Mouse (Mus musculus) MEL (cell line): ENCODE measurements around the gene Vwa8. TPM values are rescaled to one million over a fixed set of nuclear protein-coding genes. Genes with fewer than 3 reads are reported as not detected.

ENCODE experiments used
- DNase-seq: peaks from one replicate; pipeline ENCODE4 v3.0.0; 2011; ENCODE audit warnings: low read depth, low spot score
- H3K27ac ChIP-seq: 2 replicates; pipeline ENCODE4 v1.5.1; 2012; ENCODE audit warnings: low read depth, mild to moderate bottlenecking, control low read depth, low read length, moderate library complexity; ENCODE audit not compliant: control insufficient read depth
- H3K27me3 ChIP-seq, 2 experiments: fragments of 150-350 bp in 1 of 2; sonication (generic) in 1 of 2; 2 replicates each; pipeline ENCODE4 v1.6.1; 2012; ENCODE audit warnings: low read length in 2 of 2, mild to moderate bottlenecking in 2 of 2, improper control_type of control experiment in 1 of 2, moderate library complexity in 1 of 2; ENCODE audit not compliant: insufficient read depth in 2 of 2, control insufficient read depth in 1 of 2
- H3K36me3 ChIP-seq, 2 experiments: 2 replicates each; pipeline ENCODE4 v1.6.1; 2012 to 2014; ENCODE audit warnings: low read length in 2 of 2, improper control_type of control experiment in 1 of 2, inconsistent platforms in 1 of 2, mild to moderate bottlenecking in 1 of 2; ENCODE audit not compliant: insufficient read depth in 2 of 2, control insufficient read depth in 1 of 2
- H3K4me1 ChIP-seq, 2 experiments: fragments of 150-350 bp in 1 of 2; sonication (generic) in 1 of 2; 2 replicates each; pipeline ENCODE4 v1.6.1; 2012; ENCODE audit warnings: low read length in 2 of 2, improper control_type of control experiment in 1 of 2, mild to moderate bottlenecking in 1 of 2; ENCODE audit not compliant: insufficient read depth in 2 of 2, control insufficient read depth in 1 of 2
- H3K4me3 ChIP-seq, 2 experiments: fragments of 150-350 bp in 1 of 2; sonication (generic) in 1 of 2; 2 replicates each; pipeline ENCODE4 v1.5.1; 2012; ENCODE audit warnings: low read depth in 2 of 2, low read length in 2 of 2, mild to moderate bottlenecking in 2 of 2, moderate library complexity in 2 of 2, control low read depth in 1 of 2, improper control_type of control experiment in 1 of 2; ENCODE audit not compliant: control insufficient read depth in 1 of 2, insufficient read depth in 1 of 2
- H3K79me2 ChIP-seq: 2 replicates; pipeline ENCODE4 v1.6.1; 2012; ENCODE audit warnings: mild to moderate bottlenecking, low read length, moderate library complexity; ENCODE audit not compliant: control insufficient read depth, poor library complexity, insufficient read depth
- H3K9ac ChIP-seq: 2 replicates; pipeline ENCODE4 v1.6.1; 2012; ENCODE audit warnings: low read depth, mild to moderate bottlenecking, control low read depth, low read length, moderate library complexity; ENCODE audit not compliant: control insufficient read depth, poor library complexity, severe bottlenecking
- H3K9me3 ChIP-seq: fragments of 150-350 bp; sonication (generic); replicated peaks from 2 replicates; pipeline ENCODE4 v1.6.1; 2012; ENCODE audit warnings: mild to moderate bottlenecking, low read length, improper control_type of control experiment, moderate library complexity; ENCODE audit not compliant: insufficient read depth
- CTCF ChIP-seq, 3 experiments: IDR thresholded peaks in 2 of 3; conservative IDR thresholded peaks in 1 of 3; 2 replicates each; pipeline ENCODE4 v1.5.1; 2011 to 2012; ENCODE audit warnings: low read length in 3 of 3, low read depth in 2 of 3, mild to moderate bottlenecking in 2 of 3, improper control_type of control experiment in 1 of 3, inconsistent platforms in 1 of 3, mixed read lengths in 1 of 3, moderate library complexity in 1 of 3; ENCODE audit not compliant: control insufficient read depth in 1 of 3, insufficient read depth in 1 of 3, poor library complexity in 1 of 3, severe bottlenecking in 1 of 3
- E2F4 ChIP-seq: IDR thresholded peaks from 2 replicates; pipeline ENCODE4 v1.6.1; 2011; ENCODE audit warnings: low read depth, low read length, improper control_type of control experiment, borderline replicate concordance
- ELF1 ChIP-seq: IDR thresholded peaks from 2 replicates; pipeline ENCODE4 v1.6.1; 2014; ENCODE audit warnings: low read depth, mild to moderate bottlenecking, inconsistent platforms, low read length, improper control_type of control experiment, moderate library complexity
- GABPA ChIP-seq: IDR thresholded peaks from 2 replicates; pipeline ENCODE4 v1.6.1; 2012; ENCODE audit warnings: low read depth, mild to moderate bottlenecking, inconsistent platforms, low read length, improper control_type of control experiment, moderate library complexity
- GATA1 ChIP-seq: IDR thresholded peaks from 2 replicates; pipeline ENCODE4 v1.6.1; 2011; ENCODE audit warnings: low read depth, low read length, improper control_type of control experiment
- HCFC1 ChIP-seq: IDR thresholded peaks from 2 replicates; pipeline ENCODE4 v1.6.1; 2012; ENCODE audit warnings: low read depth, mild to moderate bottlenecking, inconsistent platforms, low read length, improper control_type of control experiment, moderate library complexity
- JUND ChIP-seq: IDR thresholded peaks from 2 replicates; pipeline ENCODE4 v1.6.1; 2011; ENCODE audit warnings: low read depth, mild to moderate bottlenecking, improper control_type of control experiment, low read length
- KAT2A ChIP-seq: conservative IDR thresholded peaks from 2 replicates; pipeline ENCODE4 v1.6.1; 2012; ENCODE audit warnings: low read depth, low read length, improper control_type of control experiment, inconsistent platforms
- MAFK ChIP-seq: IDR thresholded peaks from 2 replicates; pipeline ENCODE4 v1.6.1; 2011; ENCODE audit warnings: low read depth, mild to moderate bottlenecking, low read length, improper control_type of control experiment, borderline replicate concordance
- MEF2A ChIP-seq: IDR thresholded peaks from 2 replicates; pipeline ENCODE4 v1.6.1; 2014; ENCODE audit warnings: low read depth, mild to moderate bottlenecking, inconsistent platforms, low read length, improper control_type of control experiment; ENCODE audit not compliant: poor library complexity, insufficient replicate concordance, severe bottlenecking; ENCODE audit errors: extremely low read depth
- MYC ChIP-seq: IDR thresholded peaks from 2 replicates; pipeline ENCODE4 v1.6.1; 2011; ENCODE audit warnings: low read depth, mild to moderate bottlenecking, low read length, improper control_type of control experiment, moderate library complexity
- NELFE ChIP-seq: IDR thresholded peaks from 2 replicates; pipeline ENCODE4 v1.6.1; 2011; ENCODE audit warnings: low read depth, low read length, improper control_type of control experiment
- NRF1 ChIP-seq: IDR thresholded peaks from 2 replicates; pipeline ENCODE4 v1.6.1; 2014; ENCODE audit warnings: low read depth, mild to moderate bottlenecking, inconsistent platforms, low read length, improper control_type of control experiment, moderate library complexity; ENCODE audit not compliant: poor library complexity, insufficient read depth, severe bottlenecking
- POLR2A ChIP-seq, 2 experiments: IDR thresholded peaks; 2 replicates each; pipeline ENCODE4 v1.6.1; 2011 to 2012; ENCODE audit warnings: low read length in 2 of 2, mild to moderate bottlenecking in 2 of 2, control low read depth in 1 of 2, improper control_type of control experiment in 1 of 2, low read depth in 1 of 2, moderate library complexity in 1 of 2; ENCODE audit not compliant: control insufficient read depth in 1 of 2, insufficient read depth in 1 of 2, poor library complexity in 1 of 2
- SMC3 ChIP-seq: IDR thresholded peaks from 2 replicates; pipeline ENCODE4 v1.6.1; 2011; ENCODE audit warnings: low read depth, low read length, improper control_type of control experiment
- TAL1 ChIP-seq: IDR thresholded peaks from 2 replicates; pipeline ENCODE4 v1.6.1; 2012; ENCODE audit warnings: mild to moderate bottlenecking, inconsistent platforms, low read length, moderate library complexity, mixed read lengths
- USF1 ChIP-seq: IDR thresholded peaks from 2 replicates; pipeline ENCODE4 v1.6.1; 2014; ENCODE audit warnings: low read depth, mild to moderate bottlenecking, inconsistent platforms, low read length, improper control_type of control experiment, moderate library complexity
- ZNF384 ChIP-seq: IDR thresholded peaks from 2 replicates; pipeline ENCODE4 v1.6.1; 2012; ENCODE audit warnings: low read depth, mild to moderate bottlenecking, inconsistent platforms, low read length, improper control_type of control experiment
- polyA plus RNA-seq, 2 experiments: library from polyadenylated mRNA; stranded (reverse) in 1 of 2; unstranded in 1 of 2; fragments of >175 nt in 1 of 2; fragments of >200 nt in 1 of 2; gene quantifications; 2 replicates each; pipeline versions ENCODE4 v1.2.1 to v1.2.4; 2012; ENCODE audit warnings: low replicate concordance in 2 of 2, low read depth in 1 of 2; ENCODE audit not compliant: insufficient read length in 2 of 2, insufficient read depth in 1 of 2, missing spikeins in 1 of 2
- total RNA-seq: library from RNA; depleted of rRNA; stranded (reverse); fragments of 300-350 nt; gene quantifications from 2 replicates; pipeline ENCODE4 v1.2.3, GENCODE M21; 2012

Vwa8 gene
- total and polyA plus RNA-seq, 3 experiments, result 12.4 to 19.6 TPM; not detected in 1

DNA sequence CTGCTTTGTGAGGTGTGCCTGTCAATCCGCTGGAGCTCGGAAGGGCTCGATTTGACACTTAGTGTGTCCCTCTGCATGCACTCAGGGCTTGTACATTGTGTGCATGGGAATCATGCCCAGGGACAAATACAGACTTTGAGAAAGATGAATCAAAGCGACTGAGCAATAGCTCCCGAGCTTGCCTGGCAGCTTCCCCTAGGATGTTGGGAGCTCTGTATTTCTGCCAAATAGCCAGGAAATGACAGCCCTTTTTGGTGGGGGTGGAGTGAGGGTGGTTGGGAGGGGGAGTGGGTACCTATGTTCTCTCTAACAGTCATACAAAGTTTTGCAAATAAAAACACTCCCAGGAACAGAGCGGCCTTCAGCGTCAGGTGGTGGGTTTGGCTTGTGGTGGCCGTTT is 138.7 kb downstream of the Vwa8 start:
- H3K36me3 ChIP-seq, result peaks cover 0 to 2% of the 10 kb centered on the region in 2 experiments; a peak in 3 of 4 replicates
- no peaks in the 10 kb centered on the region for H3K27me3 ChIP-seq
- H3K4me1 ChIP-seq, result peaks cover 0 to 3% of the 10 kb centered on the region in 2 experiments; a peak in 1 of 4 replicates
- TF ChIP-seq ZNF384 (no peak), KAT2A (no peak), GATA1 (no peak), GABPA (no peak), USF1 (no peak)
- TF ChIP-seq, all 39 proteins: peak for 0
- Histone ChIP-seq H3K9me3 (no peaks in the 10 kb centered on the region), H3K27ac (no peak overlapping the region), H3K4me3 (no peak overlapping the region), H3K79me2 (no peaks in the 10 kb centered on the region), H3K9ac (no peak overlapping the region)
- DNase-seq, result no peak

DNA sequence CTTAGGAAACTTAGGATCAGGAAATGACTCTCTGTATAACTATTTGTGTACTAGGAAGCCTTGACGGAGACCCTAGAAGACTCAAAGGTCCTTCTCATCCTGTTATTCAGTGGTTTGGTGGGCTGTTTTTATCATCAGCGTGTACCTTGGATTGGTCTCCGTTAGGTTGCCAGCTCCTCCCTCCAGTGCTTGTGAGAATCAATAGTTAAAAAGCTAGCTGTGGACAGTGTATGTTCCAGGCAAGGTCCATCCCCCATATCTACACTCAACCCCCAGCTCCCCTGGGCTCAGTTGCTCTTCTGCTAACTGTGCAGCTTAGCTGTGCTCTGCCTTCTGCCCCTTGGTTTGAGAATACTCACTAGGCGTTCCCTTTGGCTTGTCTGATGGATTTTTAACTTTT is 143.6 kb downstream of the Vwa8 start:
- Histone ChIP-seq H3K9me3 (no peaks in the 10 kb centered on the region), H3K4me3 (no peak overlapping the region), H3K27ac (no peak overlapping the region), H3K9ac (no peak overlapping the region), H3K36me3 (peaks cover 0 to 8% of the 10 kb centered on the region in 2 experiments; a peak in 3 of 4 replicates), H3K79me2 (no peaks in the 10 kb centered on the region), H3K4me1 (peaks cover 2 to 9% of the 10 kb centered on the region in 2 experiments; a peak in 3 of 4 replicates), H3K27me3 (no peaks in the 10 kb centered on the region)
- no peak for TF ChIP-seq JUND
- TF ChIP-seq GATA1, result no peak
- no peak for TF ChIP-seq MYC
- no peak for TF ChIP-seq MAFK
- TF ChIP-seq HCFC1, result no peak
- no peak for TF ChIP-seq E2F4
- TF ChIP-seq CTCF (IDR thresholded peaks at IDR 0.05 in 2 of 3, conservative IDR thresholded peaks at IDR 0.05 in 1 of 3; ENCODE audit: control insufficient read depth in 1 of 3, insufficient read depth in 1 of 3, low read depth in 2 of 3, low read length in 3 of 3, poor library complexity in 1 of 3, severe bottlenecking in 1 of 3), result no peak
- no peak for TF ChIP-seq NRF1
- TF ChIP-seq SMC3, result no peak
- no peak for TF ChIP-seq TAL1
- TF ChIP-seq ELF1, result no peak
- no peak for TF ChIP-seq NELFE
- TF ChIP-seq MEF2A, result no peak
- no peak for TF ChIP-seq POLR2A (IDR thresholded peaks at IDR 0.05; ENCODE audit: control insufficient read depth in 1 of 2, insufficient read depth in 1 of 2, low read depth in 1 of 2, low read length in 2 of 2, poor library complexity in 1 of 2)
- no peak for TF ChIP-seq ZNF384
- DNase-seq, result no peak
